Mouse (Mus musculus) lung, postnatal 0 days (tissue): ENCODE data around the gene C3ar1.
A peak's percentile ranks its signal among the peaks of the same experiment; 100 is the strongest.

ENCODE experiments used
- CTCF ChIP-seq: IDR thresholded peaks from 2 replicates; pipeline ENCODE4 v1.5.1; 2016; ENCODE audit warnings: antibody characterized with exemption, mild to moderate bottlenecking
- EP300 ChIP-seq: IDR thresholded peaks from 2 replicates; pipeline ENCODE4 v1.6.1; 2016; ENCODE audit warnings: antibody characterized with exemption, mild to moderate bottlenecking, control low read depth

GRCm38 (mm10) chr6:122812716-122813115, 43.2 kb downstream of the C3ar1 start:
- 0 out of 2 replicates have a peak, but pooled peaks have one; percentile 5 for TF ChIP-seq CTCF
- no peak for TF ChIP-seq EP300
